In genomic region chr2:170163671-170164462, GRCm38 (mm10) we compare ENCODE assay signal across 17 mouse cellular contexts. TPM values are rescaled to one million over a fixed set of nuclear protein-coding genes. Genes with fewer than 3 reads are reported as not detected.
A peak's percentile ranks its signal among the peaks of the same experiment; 100 is the strongest.
DNase-seq lines count a peak whose midpoint lies in the region; ATAC-seq and TF ChIP-seq lines count a peak whose summit lies in the region.
"Had no signal": no experiment of that assay in that cellular context is flagged by ENCODE, and none has a peak within 500 bp of the region (broad histone marks: within the 10 kb centered on the region; RNA-seq: fewer than 3 reads in every experiment).

No protein-coding gene starts in this region.

- no peak overlapping the region for H3K4me3 ChIP-seq in heart, embryonic 15.5 days
- H3K4me3 ChIP-seq in heart, embryonic 11.5 days (ENCODE audit: low read depth, low read length) = no peak overlapping the region
- H3K4me3 ChIP-seq in bone marrow, adult 2 months (replicated peaks; ENCODE audit: control insufficient read depth, low read depth, low read length) = no peak overlapping the region
- no peak overlapping the region for H3K4me3 ChIP-seq in lung, postnatal 0 days (ENCODE audit: low read depth, low read length)
- H3K4me3 ChIP-seq in midbrain, embryonic 16.5 days (ENCODE audit: low read depth, low read length) = no peak overlapping the region
- H3K4me3 ChIP-seq: forebrain, embryonic 13.5 days; midbrain, embryonic 15.5 days had no signal

- peak; percentile 72; the same call in 1 of the 2 replicates for TF ChIP-seq EP300 in lung, postnatal 0 days (IDR thresholded peaks at IDR 0.05)

- H3K36me3 ChIP-seq in heart, embryonic 15.5 days = no peaks in the 10 kb centered on the region
- H3K36me3 ChIP-seq in heart, embryonic 11.5 days (ENCODE audit: control insufficient read depth, insufficient read depth, low read length) = no peaks in the 10 kb centered on the region
- H3K36me3 ChIP-seq in lung, postnatal 0 days (ENCODE audit: insufficient read depth, low read length) = no peaks in the 10 kb centered on the region
- no peaks in the 10 kb centered on the region for H3K36me3 ChIP-seq in midbrain, embryonic 16.5 days (ENCODE audit: control insufficient read depth, insufficient read depth, low read length)
- H3K36me3 ChIP-seq: G1E; midbrain, embryonic 15.5 days had no signal

- TF ChIP-seq POLR2A in bone marrow, adult 2 months (IDR thresholded peaks at IDR 0.05; ENCODE audit: borderline replicate concordance, control insufficient read depth, low read depth, low read length) = no peak

- DNase-seq in lung, postnatal 0 days (ENCODE audit: low spot score) = peak; percentile 92
- no peak for DNase-seq in yolk sac, embryonic 10.5 days (ENCODE audit: low spot score)
- DNase-seq: adrenal gland, postnatal 25 days; cerebellum, adult 9-10 months; gastrocnemius, postnatal 14 days; kidney, adult 18-20 months; retina, postnatal 1 day; thymus, postnatal 14 days had no signal

- no peak for TF ChIP-seq CTCF in bone marrow, adult 2 months (IDR thresholded peaks at IDR 0.05; ENCODE audit: control insufficient read depth, insufficient read depth, low read length)
- TF ChIP-seq CTCF in lung, postnatal 0 days (IDR thresholded peaks at IDR 0.05) = no peak

- no peak overlapping the region for H3K4me2 ChIP-seq in heart, embryonic 15.5 days
- H3K4me2 ChIP-seq in heart, embryonic 11.5 days = no peak overlapping the region
- H3K4me2 ChIP-seq in lung, postnatal 0 days (replicated peaks; ENCODE audit: low read depth, low read length) = no peak overlapping the region
- H3K4me2 ChIP-seq in midbrain, embryonic 16.5 days (ENCODE audit: low read length) = no peak overlapping the region
- H3K4me2 ChIP-seq: forebrain, embryonic 13.5 days; midbrain, embryonic 15.5 days had no signal

- H3K27ac ChIP-seq in heart, embryonic 15.5 days = 0 out of 2 replicates have a peak overlapping the region, but pooled peaks have one; percentile 31
- H3K27ac ChIP-seq in heart, embryonic 11.5 days (ENCODE audit: low read depth, low read length) = no peak overlapping the region
- H3K27ac ChIP-seq in bone marrow, adult 2 months (ENCODE audit: control insufficient read depth, insufficient read depth, low read depth, low read length, poor library complexity) = peak overlapping the region; percentile 77
- H3K27ac ChIP-seq in lung, postnatal 0 days (ENCODE audit: low read length) = peak overlapping the region; percentile 54
- no peak overlapping the region for H3K27ac ChIP-seq in midbrain, embryonic 16.5 days (ENCODE audit: low read length)
- H3K27ac ChIP-seq: forebrain, embryonic 13.5 days; kidney, postnatal 0 days; midbrain, embryonic 15.5 days had no signal

- peaks cover 8% of the 10 kb centered on the region for H3K4me1 ChIP-seq in heart, embryonic 15.5 days (replicated peaks)
- H3K4me1 ChIP-seq in heart, embryonic 11.5 days (ENCODE audit: control insufficient read depth, insufficient read depth, low read length) = no peaks in the 10 kb centered on the region
- peaks cover 12% of the 10 kb centered on the region for H3K4me1 ChIP-seq in bone marrow, adult 2 months (ENCODE audit: control insufficient read depth, insufficient read depth, low read length)
- H3K4me1 ChIP-seq in lung, postnatal 0 days (ENCODE audit: insufficient read depth, low read depth, low read length) = no peaks in the 10 kb centered on the region
- H3K4me1 ChIP-seq in midbrain, embryonic 16.5 days (ENCODE audit: control insufficient read depth, insufficient read depth, low read length) = no peaks in the 10 kb centered on the region; the same call in 1 of the 2 replicates

- H3K27me3 ChIP-seq in heart, embryonic 15.5 days = no peaks in the 10 kb centered on the region
- no peaks in the 10 kb centered on the region for H3K27me3 ChIP-seq in heart, embryonic 11.5 days (ENCODE audit: control insufficient read depth, insufficient read depth, low read length)
- H3K27me3 ChIP-seq in lung, postnatal 0 days (replicated peaks; ENCODE audit: insufficient read depth, low read length) = no peaks in the 10 kb centered on the region
- H3K27me3 ChIP-seq in midbrain, embryonic 16.5 days (ENCODE audit: control insufficient read depth, insufficient read depth, low read depth, low read length) = no peaks in the 10 kb centered on the region
- H3K27me3 ChIP-seq: forebrain, embryonic 13.5 days; midbrain, embryonic 15.5 days had no signal

- H3K9ac ChIP-seq in heart, embryonic 15.5 days = no peak overlapping the region
- no peak overlapping the region for H3K9ac ChIP-seq in heart, embryonic 11.5 days (ENCODE audit: low read depth, low read length)
- H3K9ac ChIP-seq in lung, postnatal 0 days (replicated peaks; ENCODE audit: low read depth) = no peak overlapping the region
- H3K9ac ChIP-seq in midbrain, embryonic 16.5 days (ENCODE audit: low read depth, low read length) = no peak overlapping the region
- H3K9ac ChIP-seq: forebrain, embryonic 13.5 days; midbrain, embryonic 15.5 days had no signal

- WGBS in heart, embryonic 15.5 days = 76% methylated on average over 18 of the region's 18 CpGs
- WGBS in heart, embryonic 11.5 days (ENCODE audit: insufficient replicate concordance) = 76% methylated on average over 18 of the region's 18 CpGs
- WGBS in bone marrow, adult 2 months = 57% methylated on average over 18 of the region's 18 CpGs
- 48% methylated on average over 18 of the region's 18 CpGs for WGBS in lung, postnatal 0 days
- 76% methylated on average over 18 of the region's 18 CpGs for WGBS in midbrain, embryonic 16.5 days

- no peak for ATAC-seq in heart, embryonic 15.5 days (replicated peaks; ENCODE audit: insufficient number of reproducible peaks, insufficient read depth, low FRiP score, low read depth)
- no peak; the same call in 1 of the 2 replicates for ATAC-seq in heart, embryonic 11.5 days (replicated peaks; ENCODE audit: insufficient number of reproducible peaks, low FRiP score, low TSS enrichment)
- ATAC-seq in lung, postnatal 0 days = peak; percentile 91
- ATAC-seq in megakaryocyte progenitor cell, adult 5-6 weeks (replicated peaks; ENCODE audit: poor library complexity) = peak; percentile 75
- no peak for ATAC-seq in midbrain, embryonic 16.5 days
- ATAC-seq: forebrain, embryonic 13.5 days; midbrain, embryonic 15.5 days had no signal

- no peaks in the 10 kb centered on the region for H3K9me3 ChIP-seq in heart, embryonic 15.5 days (replicated peaks)
- H3K9me3 ChIP-seq in heart, embryonic 11.5 days (replicated peaks; ENCODE audit: control insufficient read depth, low read length) = no peaks in the 10 kb centered on the region
- H3K9me3 ChIP-seq in lung, postnatal 0 days (ENCODE audit: low read length) = no peaks in the 10 kb centered on the region
- 0 out of 2 replicates have a peak, but pooled peaks cover 3% of the 10 kb centered on the region for H3K9me3 ChIP-seq in midbrain, embryonic 16.5 days (replicated peaks; ENCODE audit: control insufficient read depth, low read length, poor library complexity, severe bottlenecking)
- H3K9me3 ChIP-seq: forebrain, embryonic 13.5 days; G1E; midbrain, embryonic 15.5 days had no signal

RNA-seq across cellular contexts. Expression of gene Zfp217, which starts 16.0 kb away (rescaled TPM):
- 2.7 and 3.2 TPM in 2 replicates for polyA plus RNA-seq in heart, embryonic 15.5 days (2015; fragmentation: Nextera tagmentation; extraction: Ambion mirVana)
- polyA plus RNA-seq in heart, embryonic 11.5 days (2014; fragmentation: Nextera tagmentation; extraction: Ambion mirVana) = 2.9 and 3.7 TPM in 2 replicates
- 10.1 and 23.7 TPM in 2 replicates for polyA plus RNA-seq in bone marrow, adult 2 months (2011; ENCODE audit: insufficient read depth, insufficient read length, low replicate concordance, missing spikeins)
- 4.0 and 4.4 TPM in 2 replicates for polyA plus RNA-seq in lung, postnatal 0 days (2015; fragmentation: Nextera tagmentation; extraction: Ambion mirVana)
- total RNA-seq in megakaryocyte progenitor cell, adult 5-6 weeks (2015) = 23.6 and 30.2 TPM in 2 replicates
- total RNA-seq in megakaryocyte progenitor cell, adult 5-6 weeks (2017) = 30.4 and 31.2 TPM in 2 replicates
- 0.87 and 1.0 TPM in 2 replicates for polyA plus RNA-seq in midbrain, embryonic 16.5 days (2015; fragmentation: Nextera tagmentation; extraction: Ambion mirVana)

Comparison
In these comparisons a context has a peak if more than half of its experiments do, and no peak if none do; other contexts are left out.
1. H3K27ac ChIP-seq: peak in heart, embryonic 15.5 days (single experiment), bone marrow, adult 2 months (single experiment) and lung, postnatal 0 days (single experiment); none in heart, embryonic 11.5 days (single experiment) and midbrain, embryonic 16.5 days (single experiment).
2. ATAC-seq: peak in lung, postnatal 0 days (single experiment) and megakaryocyte progenitor cell, adult 5-6 weeks (single experiment); none in heart, embryonic 15.5 days (single experiment), heart, embryonic 11.5 days (single experiment) and midbrain, embryonic 16.5 days (single experiment).